Mouse (Mus musculus): Measurements from ENCODE around the gene Aqp9.

Gene Aqp9

DNA sequence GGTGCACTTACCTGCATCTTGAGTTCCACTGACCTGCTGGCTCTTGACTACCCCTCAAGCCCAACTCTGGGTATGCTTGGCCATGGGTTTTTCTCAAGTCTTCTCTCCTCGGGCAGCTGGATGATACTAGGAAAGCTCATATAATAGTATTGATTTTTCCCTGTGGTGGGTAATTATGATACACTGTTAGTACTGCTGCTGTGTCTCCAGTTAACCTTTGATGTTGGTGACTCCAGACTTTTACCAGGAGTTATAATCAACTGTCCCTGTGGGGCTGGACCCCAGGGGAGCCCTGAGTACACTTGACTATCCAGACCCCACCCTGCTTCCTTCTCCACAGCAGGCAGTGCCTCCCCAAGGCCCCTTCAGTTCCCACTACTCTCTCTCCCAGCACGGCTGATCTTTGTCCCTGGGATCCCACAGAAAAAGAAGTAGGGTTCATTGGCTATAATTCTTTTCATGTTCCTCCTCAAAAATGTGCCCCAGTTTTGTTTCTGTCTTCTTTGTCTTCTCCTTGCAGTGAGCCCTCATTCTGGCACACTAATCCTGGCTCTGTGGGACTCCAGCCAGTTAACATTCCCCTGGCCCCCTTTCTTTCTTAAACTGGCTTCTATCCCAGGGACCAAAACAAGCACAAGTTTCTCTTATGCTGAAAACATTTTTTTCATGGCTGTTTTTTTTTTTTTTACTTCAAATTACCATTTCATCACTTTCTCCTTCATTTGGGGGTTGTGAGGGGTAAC is 838 bp downstream of the Aqp9 start:
- no peak for DNase-seq (ENCODE audit: low spot score in 2 of 2)

- DNase-seq (ENCODE audit: low spot score in 2 of 2): peak in 1 of 2 experiments; percentile 30
Measured at GRCm38 (mm10) chr9:71166871-71167465, 1.5 kb downstream of the Aqp9 start.

DNA sequence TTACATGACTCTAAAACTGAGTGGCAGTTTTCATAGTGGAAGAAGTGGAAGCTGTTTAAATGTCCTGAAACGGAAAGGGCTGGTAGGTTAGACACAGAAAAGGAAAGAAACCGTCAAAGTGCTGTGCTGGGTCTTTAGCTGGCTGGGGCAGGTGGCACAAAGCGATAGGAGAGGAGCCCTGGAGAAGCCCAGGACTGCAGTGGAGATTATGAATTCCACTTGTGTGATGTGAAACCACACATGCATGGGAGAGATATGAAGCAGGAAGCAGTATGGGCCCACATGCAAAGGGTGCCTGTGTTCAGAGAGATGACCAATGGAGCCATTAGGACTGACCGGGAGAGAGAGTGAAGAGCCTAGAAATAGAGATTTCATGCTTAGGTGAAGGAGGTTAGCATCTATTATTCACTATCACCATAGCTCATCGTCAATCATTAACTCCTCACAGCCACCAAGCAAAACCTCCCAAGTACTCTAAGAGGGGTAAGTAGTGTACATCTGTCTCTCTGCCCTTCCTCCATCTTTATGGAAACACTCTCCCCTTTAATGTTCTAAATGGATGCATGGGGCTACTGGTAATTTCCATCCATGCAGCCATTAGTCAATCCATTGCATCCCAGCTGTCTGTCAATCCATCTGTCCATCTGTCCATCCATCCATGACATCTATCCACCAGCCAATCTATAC is 2.3 kb downstream of the Aqp9 start:
- peak; percentile 59 to 79 for DNase-seq (ENCODE audit: low spot score in 2 of 2)

- no peak for DNase-seq (ENCODE audit: low spot score in 2 of 2)
Measured at GRCm38 (mm10) chr9:71165510-71165909, 3.0 kb downstream of the Aqp9 start.

DNA sequence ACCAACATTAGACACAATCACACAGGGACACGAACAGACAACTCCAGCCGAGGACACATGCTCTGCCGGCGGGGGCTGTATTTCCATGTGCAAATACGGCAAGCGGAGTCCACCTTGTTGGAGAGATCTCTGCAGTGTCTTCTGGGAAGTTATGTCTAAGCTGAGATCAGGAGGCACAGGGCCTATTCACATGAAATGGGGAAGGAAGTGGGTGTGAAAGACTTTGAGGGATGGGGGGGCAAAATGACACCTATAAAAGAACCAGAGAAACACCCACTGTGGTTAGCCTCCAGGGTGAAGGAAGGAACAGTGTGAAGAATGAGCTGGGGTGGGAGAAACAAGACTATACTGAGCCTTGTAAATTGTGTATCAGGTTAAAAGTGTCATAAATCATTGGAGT is 3.4 kb downstream of the Aqp9 start:
- peak; percentile 42 to 64 for DNase-seq (ENCODE audit: low spot score in 2 of 2)

DNA sequence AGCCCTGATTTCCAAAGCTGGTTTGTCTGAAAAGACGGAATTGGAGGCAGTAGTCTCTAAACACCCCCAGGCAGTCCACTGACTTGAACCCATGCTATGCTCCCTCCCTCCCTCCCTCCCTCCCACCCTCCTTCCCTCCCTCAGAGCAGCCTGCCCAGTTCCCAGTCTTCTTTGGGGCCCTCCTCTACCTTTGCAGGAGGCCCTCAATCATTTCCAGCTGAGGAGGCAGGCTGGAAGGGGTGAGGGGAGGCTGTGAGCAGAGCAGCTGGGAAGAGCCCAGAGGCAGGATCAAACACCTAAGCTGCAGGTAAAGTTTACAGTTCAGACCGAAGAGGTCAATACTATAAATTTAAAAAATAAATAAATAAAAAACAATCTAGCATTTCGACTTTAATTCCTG is 4.1 kb downstream of the Aqp9 start:
- DNase-seq (ENCODE audit: low spot score in 2 of 2): no peak

GRCm38 (mm10) chr9:71162858-71163740 is 5.4 kb downstream of the Aqp9 start:
- no peak for DNase-seq (ENCODE audit: low spot score in 2 of 2)

DNA sequence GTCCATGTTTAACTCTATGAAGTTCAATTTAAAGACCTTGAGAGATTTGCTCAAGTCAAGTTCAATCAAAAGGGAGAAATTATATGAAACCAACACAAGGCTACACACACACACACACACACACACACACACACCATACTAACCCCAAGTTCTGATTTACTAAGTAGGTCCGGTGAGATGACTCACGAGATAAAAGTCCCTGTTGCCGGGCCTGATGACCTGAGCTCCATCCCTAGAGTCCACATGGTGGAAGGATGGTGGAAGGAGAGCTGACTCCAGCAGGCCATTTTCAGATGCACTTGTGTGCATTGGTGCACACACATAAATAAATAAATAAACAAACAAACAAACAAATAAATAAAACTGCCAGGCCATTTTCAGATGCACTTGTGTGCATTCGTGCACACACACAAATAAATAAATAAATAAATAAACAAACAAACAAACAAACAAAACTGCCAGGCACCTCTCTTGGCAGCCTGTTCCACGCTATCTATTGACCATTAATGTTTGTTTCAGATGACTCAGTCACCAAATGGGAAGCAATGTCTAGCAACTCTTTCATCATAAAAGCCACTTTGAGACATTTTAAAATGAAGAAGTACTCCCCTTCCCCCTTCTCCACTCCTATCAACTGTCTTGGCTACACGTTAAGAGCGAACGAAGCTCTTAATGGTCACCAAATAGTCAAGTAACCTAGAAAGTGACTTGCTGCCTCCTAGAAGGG is 6.2 kb downstream of the Aqp9 start:
- no peak for DNase-seq (ENCODE audit: low spot score in 2 of 2)

GRCm38 (mm10) chr9:71160849-71161711 is 7.4 kb downstream of the Aqp9 start:
- DNase-seq (ENCODE audit: low spot score in 2 of 2): no peak

DNA sequence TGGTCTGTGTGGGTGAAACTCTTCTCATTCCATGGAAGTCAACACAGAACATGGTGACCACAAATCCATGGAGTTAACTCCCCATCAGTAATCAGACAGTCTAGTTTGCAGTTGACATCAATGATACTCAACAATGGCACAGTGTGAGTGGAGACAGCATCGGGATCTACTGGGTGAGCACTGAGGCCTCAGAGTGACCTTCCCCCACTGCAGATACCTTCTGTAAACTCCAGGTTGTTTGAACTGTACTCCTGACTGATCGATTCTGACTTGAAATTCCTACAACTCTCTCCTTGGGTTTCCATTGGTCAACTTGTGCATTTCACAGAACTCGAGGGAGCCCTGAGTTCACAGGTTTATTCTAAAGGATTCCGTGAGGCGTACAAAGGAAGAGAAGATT is 8.8 kb downstream of the Aqp9 start:
- no peak for DNase-seq (ENCODE audit: low spot score in 2 of 2)

DNA sequence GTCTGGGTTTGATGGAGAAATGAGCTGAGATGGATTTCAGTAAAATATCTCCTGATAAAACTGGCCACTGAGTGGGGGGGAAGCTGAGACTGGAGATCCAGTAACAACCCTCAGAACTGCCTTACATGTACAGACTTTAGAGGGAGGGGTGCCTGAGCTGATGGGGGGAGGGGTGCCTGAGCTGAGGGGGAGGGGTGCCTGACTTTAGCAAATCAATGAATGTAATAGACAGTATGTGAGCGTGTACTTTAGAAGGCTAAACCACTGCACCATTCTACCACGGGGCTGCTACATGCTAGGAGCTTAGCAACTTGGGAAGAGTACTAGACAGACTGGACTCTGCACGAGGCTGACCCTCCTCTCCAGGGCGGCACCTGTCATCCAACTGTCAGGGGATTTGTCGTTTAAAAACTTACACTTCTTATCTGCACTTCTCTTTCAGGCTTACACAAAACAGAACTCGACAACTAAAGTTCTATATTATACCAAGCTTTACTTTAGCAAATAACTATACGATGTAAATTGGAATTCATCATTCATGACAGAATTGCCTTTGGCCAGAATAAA is 9.3 kb downstream of the Aqp9 start:
- no peak for DNase-seq (ENCODE audit: low spot score in 2 of 2)

DNA sequence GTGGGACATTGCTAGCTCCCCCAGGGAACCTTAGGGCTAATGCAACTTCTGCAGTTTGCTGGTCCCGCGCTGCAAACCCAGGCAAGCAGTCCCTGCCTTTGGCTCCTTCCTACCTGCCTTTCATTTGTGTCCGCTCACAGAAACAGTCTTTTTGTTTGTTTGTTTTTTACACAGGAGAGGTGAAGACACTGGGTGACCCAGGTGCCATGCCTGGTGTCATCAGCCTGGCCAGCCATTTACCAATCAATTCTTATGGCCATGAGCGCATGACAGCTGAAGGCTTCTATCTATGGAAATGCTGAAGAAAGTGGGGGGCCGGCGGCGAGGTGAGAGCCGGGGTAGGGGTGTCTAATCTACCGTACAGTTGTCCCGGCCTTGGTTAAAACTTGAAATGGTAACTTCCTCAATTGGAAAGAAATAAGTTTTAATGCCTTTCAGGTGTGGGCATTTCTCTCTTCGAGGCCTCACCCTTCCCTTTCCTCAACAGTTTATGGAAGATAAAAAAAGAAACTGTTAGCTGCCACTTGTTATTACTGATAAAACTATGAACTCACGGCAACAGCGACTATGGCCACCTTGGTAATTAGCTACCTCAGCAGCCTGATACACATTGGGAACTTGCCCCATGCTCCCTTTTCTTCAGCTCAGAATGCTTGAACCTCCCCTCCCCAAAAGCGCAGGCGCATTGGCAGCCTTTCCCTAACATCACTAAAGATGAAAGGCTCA is 10.4 kb downstream of the Aqp9 start:
- peak in 1 of 2 experiments; percentile 25 for DNase-seq (ENCODE audit: low spot score in 2 of 2)

DNA sequence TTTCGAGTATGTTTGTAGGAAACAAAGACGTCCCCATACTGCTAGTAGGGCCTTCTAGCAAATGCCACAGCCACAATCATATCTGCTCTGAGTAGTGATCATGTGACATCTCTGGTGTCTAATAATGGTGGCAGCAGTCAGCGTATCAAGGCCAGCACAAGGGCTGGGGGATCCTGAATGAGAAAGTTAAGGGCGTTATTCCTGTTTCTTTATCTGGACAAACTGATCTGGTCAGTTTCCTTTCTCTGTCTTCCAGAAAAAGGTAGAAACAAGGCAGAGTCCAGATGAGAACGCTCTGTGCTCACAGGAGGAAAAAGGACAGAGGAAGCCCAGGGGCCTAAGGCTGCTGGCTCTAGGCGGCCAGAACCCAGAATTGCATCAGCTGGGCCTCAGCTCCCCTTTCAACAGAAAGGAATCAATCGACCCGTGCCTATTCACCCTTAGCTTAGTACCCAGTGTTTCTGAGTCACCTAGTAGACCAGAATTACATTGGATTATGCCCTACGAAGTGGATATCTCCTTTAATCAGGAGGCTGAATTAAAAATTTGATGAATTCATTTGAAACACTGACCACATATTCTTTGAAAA is 11.9 kb downstream of the Aqp9 start:
- no peak for DNase-seq (ENCODE audit: low spot score in 2 of 2)

GRCm38 (mm10) chr9:71155399-71156005 is 13.0 kb downstream of the Aqp9 start:
- DNase-seq (ENCODE audit: low spot score in 2 of 2): no peak

DNA sequence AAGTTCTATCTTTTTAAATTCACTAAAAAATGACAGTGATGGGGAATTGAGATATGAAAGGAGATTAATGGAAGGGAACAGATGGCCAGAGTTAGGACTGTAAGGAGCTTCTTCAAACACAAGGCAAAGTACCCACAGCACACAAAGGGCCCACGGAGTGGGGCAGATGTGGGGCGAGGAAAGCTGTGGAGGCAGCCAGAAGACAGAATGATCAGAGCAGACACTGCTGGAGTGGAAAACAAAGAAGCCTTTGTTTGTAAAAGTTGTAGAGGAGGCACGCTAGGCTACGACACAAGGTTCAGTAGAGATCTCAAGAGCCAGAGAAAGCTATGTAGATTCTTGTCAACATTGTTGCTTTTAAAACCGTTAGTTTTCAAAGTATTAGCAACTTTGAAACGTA is 17.1 kb downstream of the Aqp9 start:
- no peak for DNase-seq (ENCODE audit: low spot score in 2 of 2)

DNA sequence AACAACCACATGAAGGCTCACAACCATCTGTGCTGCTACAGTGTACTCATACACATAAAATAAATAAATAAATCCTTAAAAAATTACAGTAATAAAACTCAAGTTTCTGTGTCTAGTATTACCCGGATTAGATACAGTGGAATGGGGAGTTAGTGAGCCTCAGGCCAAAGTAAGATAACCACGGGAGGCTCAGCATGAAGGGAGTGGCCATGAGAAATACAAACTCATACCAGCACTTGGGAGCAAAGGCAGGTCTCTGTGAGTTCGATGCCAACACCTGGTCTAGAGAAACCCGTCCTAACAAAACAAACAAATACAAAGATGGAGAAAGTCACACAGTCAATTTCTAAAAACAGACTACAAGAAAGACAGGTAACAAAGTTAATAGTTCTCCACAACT is 18.3 kb downstream of the Aqp9 start:
- peak in 1 of 2 experiments; percentile 22 for DNase-seq (ENCODE audit: low spot score in 2 of 2)

DNA sequence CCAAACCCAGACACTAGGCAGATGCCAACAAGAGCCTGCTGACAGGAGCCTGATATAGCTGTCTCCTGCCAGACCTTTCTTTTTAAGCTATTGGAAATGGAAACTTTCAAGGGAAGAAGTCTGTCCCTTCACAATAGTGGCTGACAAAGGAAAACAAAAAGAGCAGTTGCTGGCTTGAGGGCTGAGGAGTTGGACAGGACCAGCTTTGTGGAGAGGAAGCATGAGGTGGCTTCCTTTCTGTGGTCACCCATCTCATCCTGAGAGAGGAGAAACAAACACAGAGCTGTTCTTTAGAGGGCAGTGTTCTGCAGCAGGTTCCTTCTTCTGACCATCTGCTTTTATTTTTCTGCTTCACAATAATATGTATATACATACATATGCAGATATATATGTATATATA is 19.6 kb downstream of the Aqp9 start:
- no peak for DNase-seq (ENCODE audit: low spot score in 2 of 2)

GRCm38 (mm10) chr9:71146210-71146609 is 22.3 kb downstream of the Aqp9 start:
- DNase-seq (ENCODE audit: low spot score in 2 of 2): peak; percentile 48 to 68
